Mouse (Mus musculus) small intestine, adult 2 months (tissue): ENCODE results near the gene Arntl2.

Experiments
- CTCF ChIP-seq: fragments of 200-500 bp; IDR thresholded peaks from 2 replicates; pipeline ENCODE4 v1.5.1; 2012; ENCODE audit warnings: low read depth, mild to moderate bottlenecking, control low read depth, inconsistent platforms, low read length, moderate library complexity, mixed read lengths; ENCODE audit not compliant: insufficient replicate concordance, insufficient read length; ENCODE audit errors: extremely low read depth
- POLR2A ChIP-seq: fragments of 200-500 bp; IDR thresholded peaks from 2 replicates; pipeline ENCODE4 v1.6.1; 2012; ENCODE audit warnings: low read depth, mild to moderate bottlenecking, control low read depth, inconsistent platforms, low read length, moderate library complexity

- TF ChIP-seq POLR2A (no peak), CTCF (no peak)
Measured at GRCm38 (mm10) chr6:146778055-146778454, 17.8 kb upstream of the Arntl2 start.
